Mouse (Mus musculus) brown adipose tissue, adult 24 weeks (tissue): ENCODE results near the gene Brd3os. TPM values are rescaled to one million over a fixed set of nuclear protein-coding genes. Genes with fewer than 3 reads are reported as not detected.
A peak's percentile ranks its signal among the peaks of the same experiment; 100 is the strongest.

Experiments used
- H3K27ac ChIP-seq: fragments of 200-500 bp; replicated peaks from 2 replicates; pipeline ENCODE4 v1.5.1; 2012; ENCODE audit warnings: low read depth, mild to moderate bottlenecking, low read length
- H3K4me1 ChIP-seq: fragments of 200-500 bp; 2 replicates; pipeline ENCODE4 v1.6.1; 2012; ENCODE audit warnings: low read length, mixed read lengths; ENCODE audit not compliant: control insufficient read depth, insufficient read depth, insufficient read length
- H3K4me3 ChIP-seq: fragments of 200-500 bp; 2 replicates; pipeline ENCODE4 v1.5.1; 2012; ENCODE audit warnings: low read depth, mild to moderate bottlenecking, low read length, moderate library complexity; ENCODE audit not compliant: insufficient read depth
- polyA plus RNA-seq: library from polyadenylated mRNA; stranded (reverse); fragments of >200 nt; gene quantifications from 2 replicates; pipeline ENCODE4 v1.2.4, GENCODE M21; 2012; ENCODE audit not compliant: missing spikeins, insufficient read depth, insufficient read length

Gene Brd3os
- polyA plus RNA-seq, 1 experiment, result not detected

DNA sequence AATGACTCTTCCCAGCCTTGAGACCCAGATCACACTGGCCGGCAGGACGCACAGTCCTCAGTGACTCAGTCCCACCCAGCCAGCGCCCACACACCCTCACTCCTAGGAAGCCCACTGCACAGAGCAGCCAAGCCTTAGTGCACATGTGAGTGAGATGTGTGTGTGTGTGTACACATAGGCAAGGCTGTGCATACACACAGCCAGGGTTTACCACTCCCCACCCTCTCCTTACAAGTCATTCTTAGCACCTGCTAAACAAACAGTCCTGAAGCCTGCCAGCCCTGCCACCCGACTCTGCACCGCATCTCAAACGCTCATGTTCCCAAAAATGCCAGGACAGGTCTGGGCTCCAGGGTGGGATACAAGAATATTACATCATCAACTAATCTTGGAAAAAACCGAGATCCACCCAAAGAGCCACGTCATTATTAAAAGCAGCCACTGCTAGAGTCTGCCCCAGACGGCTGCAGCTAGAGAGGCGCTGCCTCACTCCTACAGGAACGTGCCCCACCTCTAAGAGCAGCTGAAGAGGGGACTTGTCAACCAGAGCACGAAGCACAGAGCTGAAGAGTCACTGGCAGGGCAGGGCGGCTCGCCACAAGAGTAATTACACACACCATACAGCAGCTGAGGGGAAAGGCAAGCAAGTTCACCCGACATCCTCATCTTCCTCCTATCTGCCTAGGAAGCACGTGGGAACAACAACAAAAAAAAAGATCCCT, 28.0 kb upstream of the Brd3os start:
- Histone ChIP-seq H3K4me3 (no peak overlapping the region), H3K4me1 (peaks cover 32% of the 10 kb centered on the region), H3K27ac (no peak overlapping the region)

DNA sequence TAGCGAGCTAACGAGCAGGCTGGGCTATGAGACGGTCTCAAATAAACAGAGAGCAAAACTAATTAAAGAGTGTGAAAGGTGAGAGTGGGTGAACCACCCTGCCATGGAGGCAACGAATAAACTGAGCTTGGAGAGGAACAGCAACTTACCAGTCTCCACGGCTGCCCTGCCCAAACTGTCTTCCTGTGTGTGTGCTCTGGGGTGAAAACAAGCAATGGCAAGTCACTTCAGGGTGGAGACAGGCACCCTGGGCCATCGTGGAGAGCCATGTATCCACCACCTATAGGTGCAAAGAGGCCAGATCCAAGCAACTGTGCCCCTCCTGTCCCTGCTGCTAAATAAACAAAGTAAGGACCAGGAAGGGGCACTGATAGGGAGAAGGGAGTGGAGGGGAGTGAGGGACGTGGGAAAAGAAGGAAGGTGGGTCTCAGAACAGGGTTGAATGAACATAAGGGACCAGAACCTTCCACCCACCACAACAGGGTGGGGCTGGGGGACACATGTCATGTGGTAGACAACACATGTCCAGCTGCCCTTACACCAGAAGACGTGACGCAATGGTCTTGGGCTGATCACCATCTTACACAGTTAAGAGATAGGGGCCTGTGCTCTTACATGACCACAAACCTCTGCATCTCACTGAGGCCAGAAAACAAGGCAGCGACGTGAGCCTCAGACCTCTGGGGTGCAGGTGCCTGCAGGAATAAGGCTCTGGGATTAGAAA, 26.9 kb upstream of the Brd3os start:
- Histone ChIP-seq H3K27ac (no peak overlapping the region), H3K4me3 (no peak overlapping the region), H3K4me1 (peaks cover 25% of the 10 kb centered on the region)

DNA sequence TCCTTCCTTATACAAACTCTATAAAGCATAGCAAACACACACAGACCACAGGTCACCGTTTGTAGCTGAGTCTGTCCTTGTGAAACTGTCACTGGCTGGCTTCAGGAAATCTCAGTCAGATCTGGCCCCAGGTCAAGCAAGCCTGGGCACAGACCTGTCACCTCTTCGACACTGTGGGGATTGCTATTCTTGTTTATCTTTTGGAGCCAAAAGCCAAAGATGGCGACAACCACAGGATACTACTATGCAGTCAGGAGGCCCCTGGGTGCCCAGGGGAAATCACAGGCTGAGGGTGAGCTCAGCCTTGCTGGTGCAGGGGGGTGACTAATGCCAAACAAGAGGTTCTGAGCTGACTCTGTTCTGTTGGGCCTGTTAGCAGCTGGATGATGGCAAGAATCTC, 25.7 kb upstream of the Brd3os start:
- Histone ChIP-seq H3K4me3 (no peak overlapping the region), H3K27ac (no peak overlapping the region), H3K4me1 (peaks cover 20% of the 10 kb centered on the region)

DNA sequence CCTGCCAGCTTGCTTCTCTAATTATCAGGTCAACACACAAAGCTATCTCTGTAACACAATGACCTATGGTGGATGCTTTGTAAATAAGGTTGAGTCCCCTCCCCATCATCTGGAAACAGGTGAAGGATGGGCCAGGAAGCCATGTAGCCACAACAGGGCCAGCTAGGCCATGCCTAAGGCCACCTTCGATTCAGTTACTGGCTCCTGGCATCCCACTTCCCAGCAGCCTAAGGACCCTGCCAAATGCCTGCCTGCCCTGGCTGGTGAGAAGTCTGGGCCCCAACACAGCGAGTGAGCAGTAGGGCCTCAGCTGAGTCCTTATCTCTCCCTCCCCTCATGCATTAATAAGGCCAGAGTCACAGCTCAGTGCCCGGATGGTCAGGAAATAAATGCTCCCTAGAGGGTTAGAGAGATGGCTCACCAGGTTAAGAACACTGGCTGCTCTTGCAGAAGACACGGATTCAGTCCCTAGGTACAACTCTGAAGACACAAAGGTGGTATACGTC, 24.4 kb upstream of the Brd3os start:
- H3K27ac ChIP-seq, result 0 out of 2 replicates have a peak overlapping the region, but pooled peaks have one; percentile 25
- H3K4me1 ChIP-seq, result peaks cover 12% of the 10 kb centered on the region

GRCm38 (mm10) chr2:27418577-27419070, 23.5 kb upstream of the Brd3os start:
- no peak overlapping the region for H3K4me3 ChIP-seq
- peaks cover 12% of the 10 kb centered on the region for H3K4me1 ChIP-seq
- H3K27ac ChIP-seq, result peak overlapping the region; percentile 14; the same call in 1 of the 2 replicates

More for the DNA sequence above, 24.4 kb upstream of the Brd3os start:
- no peak overlapping the region for H3K4me3 ChIP-seq

GRCm38 (mm10) chr2:27421293-27422068, 20.6 kb upstream of the Brd3os start:
- Histone ChIP-seq H3K4me3 (no peak overlapping the region), H3K4me1 (peaks cover 13% of the 10 kb centered on the region), H3K27ac (no peak overlapping the region)

DNA sequence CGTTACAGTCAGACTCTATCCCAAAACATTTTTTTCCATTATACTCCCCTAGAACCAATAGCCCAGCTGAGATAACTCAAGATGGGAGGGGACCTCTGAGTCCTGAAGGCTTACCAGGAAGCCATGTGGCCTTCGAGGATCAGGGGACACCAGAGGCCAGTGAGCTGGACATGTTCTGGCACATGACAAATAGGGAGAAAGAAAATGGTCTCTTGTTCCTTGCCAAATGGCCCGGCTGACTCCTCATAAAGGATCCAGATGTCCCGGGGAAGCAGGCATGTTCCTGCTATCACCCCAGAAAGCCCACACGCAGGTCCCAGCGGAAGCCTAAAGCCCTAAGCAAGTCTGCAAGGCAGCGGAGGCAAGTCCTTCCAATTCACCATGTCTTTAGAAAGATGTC, 18.5 kb upstream of the Brd3os start:
- Histone ChIP-seq H3K27ac (no peak overlapping the region), H3K4me1 (peaks cover 5% of the 10 kb centered on the region), H3K4me3 (no peak overlapping the region)

GRCm38 (mm10) chr2:27425161-27425611, 16.9 kb upstream of the Brd3os start:
- no peak overlapping the region for H3K27ac ChIP-seq

GRCm38 (mm10) chr2:27425751-27426405, 16.2 kb upstream of the Brd3os start:
- peaks cover 5% of the 10 kb centered on the region for H3K4me1 ChIP-seq
- 0 out of 2 replicates have a peak overlapping the region, but pooled peaks have one; percentile 23 for H3K27ac ChIP-seq
- peak overlapping the region; percentile 96 for H3K4me3 ChIP-seq

More at GRCm38 (mm10) chr2:27425161-27425611, 16.9 kb upstream of the Brd3os start:
- Histone ChIP-seq H3K4me3 (peak overlapping the region; percentile 96), H3K4me1 (peaks cover 5% of the 10 kb centered on the region)

- Histone ChIP-seq H3K4me3 (peak overlapping the region; percentile 96), H3K4me1 (peaks cover 5% of the 10 kb centered on the region), H3K27ac (peak overlapping the region; percentile 61; the same call in 1 of the 2 replicates)
Measured at GRCm38 (mm10) chr2:27426406-27426854, 15.7 kb upstream of the Brd3os start.

DNA sequence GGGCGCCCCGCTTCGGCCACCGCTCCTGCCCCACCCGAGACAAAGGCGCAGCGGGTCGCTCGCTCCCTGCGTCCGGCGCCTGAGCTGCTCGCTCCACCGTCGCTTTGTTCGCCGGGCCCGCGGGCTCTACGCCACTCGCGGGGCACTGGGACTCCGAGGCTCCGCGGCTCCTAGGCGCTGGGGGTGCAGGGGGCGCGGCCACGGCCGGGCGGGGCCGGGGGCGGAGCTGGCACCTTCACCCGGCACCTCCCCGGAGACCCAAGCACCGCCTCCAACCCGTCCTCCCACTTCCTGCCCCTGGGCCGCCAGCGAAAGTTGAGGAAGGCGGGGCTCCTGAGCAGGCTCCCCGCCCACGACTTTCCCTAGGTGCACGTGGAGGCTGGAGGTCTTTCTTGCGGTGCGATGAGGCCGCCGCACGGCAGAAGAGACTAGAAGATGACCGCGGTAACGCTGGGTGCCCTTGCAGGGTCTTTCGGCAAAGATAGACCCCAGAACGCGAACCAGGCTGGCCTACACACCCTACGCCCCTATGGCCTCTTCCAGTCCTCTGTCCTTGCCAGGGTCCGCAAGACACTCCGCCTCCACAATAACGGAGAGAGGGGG, 15.2 kb upstream of the Brd3os start, which contains the start of gene Vav2:
Vav2 (minus strand) TSS at position 179 of the 603 bp plus-strand sequence.
- H3K4me1 ChIP-seq, result peaks cover 5% of the 10 kb centered on the region; the same call in 1 of the 2 replicates
- peak within 1 kb of the TSS; percentile 96 for H3K4me3 ChIP-seq
- peak within 1 kb of the TSS; percentile 61; the same call in 1 of the 2 replicates for H3K27ac ChIP-seq

DNA sequence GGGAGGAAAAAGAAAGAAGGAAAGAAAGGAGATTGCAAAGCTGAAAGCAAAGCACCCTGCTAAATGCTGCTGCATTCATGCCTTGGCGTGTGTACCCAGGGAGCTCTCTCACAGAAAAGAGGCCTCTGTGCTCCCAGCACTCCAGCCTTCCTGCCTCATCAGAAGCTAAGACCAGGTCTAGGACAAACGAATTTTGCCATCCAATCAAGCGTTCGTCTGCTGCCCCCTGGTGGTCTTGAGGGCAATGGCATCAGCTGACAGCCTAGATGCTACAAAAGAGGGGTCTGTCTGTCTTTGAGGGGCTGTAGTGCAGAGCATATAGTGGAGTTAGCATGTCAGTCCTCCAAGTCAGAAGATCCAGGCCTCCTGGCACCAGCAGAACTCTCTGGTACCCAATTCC, 14.1 kb upstream of the Brd3os start:
- H3K4me3 ChIP-seq, result no peak overlapping the region
- H3K4me1 ChIP-seq, result peaks cover 5% of the 10 kb centered on the region; the same call in 1 of the 2 replicates
- H3K27ac ChIP-seq, result no peak overlapping the region

DNA sequence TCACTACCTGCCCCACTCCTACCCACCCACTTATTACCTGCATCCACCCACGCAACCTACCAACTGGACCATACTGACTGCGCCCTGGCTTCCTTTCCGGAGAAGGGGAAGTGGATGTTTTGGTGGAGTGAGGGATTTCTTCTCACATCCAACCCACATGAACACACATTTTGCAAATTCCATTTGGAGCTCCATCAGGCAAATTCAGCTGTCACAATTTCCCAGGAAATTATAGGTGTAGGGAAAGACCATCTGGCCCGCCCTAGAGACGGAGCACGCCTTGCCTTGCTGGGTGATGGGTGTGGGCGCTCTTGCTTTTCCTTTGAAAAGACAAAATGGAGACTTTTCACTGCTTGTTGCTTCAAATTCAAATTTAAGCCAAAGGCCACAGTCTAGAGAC, 11.5 kb upstream of the Brd3os start:
- Histone ChIP-seq H3K4me1 (0 out of 2 replicates have a peak, but pooled peaks cover 3% of the 10 kb centered on the region), H3K4me3 (no peak overlapping the region)

GRCm38 (mm10) chr2:27432599-27432998, 9.5 kb upstream of the Brd3os start:
- Histone ChIP-seq H3K4me1 (no peaks in the 10 kb centered on the region), H3K27ac (no peak overlapping the region), H3K4me3 (no peak overlapping the region)

More for the DNA sequence above, 11.5 kb upstream of the Brd3os start:
- H3K27ac ChIP-seq, result no peak overlapping the region
